Mouse (Mus musculus) heart, adult 9 months (tissue): ENCODE measurements at regions not wholly inside any gene's neighbourhood (a gene's known extent, or its start where the extent isn't known, plus 50 kb on each side); places are given as distances from the start of the nearest gene placed in this dataset.

ENCODE experiments used
- DNase-seq, 2 experiments: peaks; one replicate each; pipeline ENCODE4 v3.0.0; 2022; ENCODE audit warnings: low spot score in 2 of 2

DNA sequence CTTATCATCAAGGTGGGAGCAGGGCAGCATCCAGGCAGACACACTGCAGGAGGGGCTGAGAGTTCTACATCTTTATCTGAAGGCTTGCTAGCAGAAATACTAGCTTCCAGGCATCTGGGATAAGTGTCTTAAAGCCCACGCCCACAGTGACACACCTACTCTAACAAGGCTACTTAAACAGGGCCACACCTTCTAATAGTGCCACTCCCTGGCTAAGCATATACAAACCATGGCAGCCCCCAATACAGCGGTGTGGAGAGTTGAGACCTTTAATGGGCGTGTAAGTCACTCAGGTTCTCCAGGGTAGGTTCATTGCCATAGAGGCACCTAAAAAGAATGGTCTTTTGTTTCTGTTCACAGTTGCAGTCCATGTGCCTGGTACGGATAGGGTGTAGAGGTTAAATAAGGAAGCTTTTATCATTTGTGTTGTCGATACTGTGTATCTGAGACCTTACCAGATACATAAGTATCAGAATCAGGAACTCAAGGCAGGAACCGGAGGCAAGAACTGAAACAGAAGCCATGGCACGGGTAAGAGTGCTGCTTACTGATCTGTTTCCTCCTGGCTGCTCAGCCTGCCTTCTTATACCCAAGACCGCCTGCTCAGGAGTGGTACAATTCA is 69.0 kb upstream of the Atrnl1 start:
- DNase-seq: no peak

DNA sequence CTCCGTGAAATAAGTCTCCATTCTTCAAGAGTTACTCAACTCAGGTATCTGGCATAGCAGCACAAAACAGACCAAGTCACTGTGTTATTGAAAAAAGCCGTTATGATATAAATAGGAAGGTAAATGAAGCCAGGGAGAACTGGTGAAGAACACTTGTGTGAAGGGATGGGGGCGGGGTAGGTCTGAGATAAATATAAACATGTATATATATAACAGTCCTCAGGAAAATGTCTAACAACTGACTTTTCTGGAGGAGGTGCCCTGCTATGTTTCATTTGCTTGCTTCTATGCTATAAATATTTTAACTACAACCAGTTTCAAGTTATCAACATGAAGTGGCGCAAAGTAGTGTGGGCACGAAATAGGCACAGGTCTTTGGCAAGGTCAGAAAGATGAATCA is 68.3 kb upstream of the Atrnl1 start:
- DNase-seq: no peak

DNA sequence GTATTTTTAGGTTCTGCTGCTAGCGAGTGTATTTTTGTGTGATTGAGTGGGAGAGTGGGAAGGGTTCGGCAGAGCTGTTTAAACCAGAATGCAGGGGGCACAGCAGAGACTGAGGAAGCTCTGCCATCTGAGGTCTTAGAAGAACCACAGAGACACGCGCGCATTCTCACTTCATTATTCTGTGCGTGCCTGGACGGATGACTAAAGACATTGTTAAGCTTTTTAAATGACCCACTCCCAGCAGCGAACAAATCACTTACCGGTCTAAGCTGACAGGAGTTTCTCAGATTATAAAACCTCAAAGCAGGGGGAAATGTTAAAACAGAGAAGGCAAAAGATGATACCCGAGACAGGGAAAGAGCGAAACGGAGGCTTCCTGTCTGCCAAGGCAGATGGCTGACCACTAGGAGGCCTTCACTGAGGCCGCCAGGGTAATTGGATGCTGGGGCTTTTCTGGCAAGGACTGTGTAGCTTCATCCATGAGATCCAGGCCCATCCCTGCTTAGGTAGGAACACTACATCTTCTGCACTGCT is 67.1 kb upstream of the Atrnl1 start:
- no peak for DNase-seq

- DNase-seq: no peak
These were observed 66.5 kb upstream of the Atrnl1 start for GRCm38 (mm10) chr19:57544229-57544879.

GRCm38 (mm10) chr19:57545071-57545470 is 65.8 kb upstream of the Atrnl1 start:
- no peak for DNase-seq

DNA sequence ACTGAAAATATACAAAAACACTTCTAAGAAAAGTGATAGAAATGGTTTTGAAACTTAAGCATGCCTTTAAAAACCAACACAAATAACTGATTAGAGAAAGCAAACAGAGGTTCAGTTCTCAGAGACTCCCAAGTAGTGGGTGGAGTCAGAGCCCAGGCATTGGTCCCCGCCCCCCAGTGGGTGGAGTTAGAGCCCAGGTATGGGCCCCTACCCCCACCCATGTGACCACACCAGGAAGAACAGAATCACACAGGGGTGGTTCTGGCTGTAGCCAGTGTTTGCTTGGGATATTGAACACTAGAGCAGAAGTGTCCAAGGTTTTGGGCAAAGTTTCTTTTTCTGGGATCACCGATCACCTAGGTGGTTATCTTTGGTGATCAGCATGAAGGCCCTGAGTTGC is 64.8 kb upstream of the Atrnl1 start:
- no peak for DNase-seq

GRCm38 (mm10) chr19:57546519-57546918 is 64.3 kb upstream of the Atrnl1 start:
- DNase-seq: no peak

DNA sequence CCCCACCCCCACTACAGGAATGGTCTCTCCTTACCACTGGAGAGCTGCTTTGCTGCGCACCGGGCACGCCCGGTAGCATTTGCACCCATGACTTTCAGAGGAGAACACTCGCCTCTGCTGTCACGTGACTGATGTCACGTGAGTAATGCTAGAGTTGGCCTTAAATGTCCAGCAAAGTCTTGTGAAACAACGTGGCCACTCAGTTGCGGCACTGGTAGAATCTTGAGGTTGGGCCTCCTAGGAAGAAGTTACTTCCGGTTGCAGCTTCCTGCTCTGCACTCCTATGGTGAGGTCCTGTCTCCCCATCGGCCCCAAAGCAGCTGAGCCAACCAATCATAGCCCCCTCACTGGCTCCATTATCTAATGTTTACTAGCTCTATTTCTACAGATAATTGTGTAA is 62.7 kb upstream of the Atrnl1 start:
- no peak for DNase-seq

DNA sequence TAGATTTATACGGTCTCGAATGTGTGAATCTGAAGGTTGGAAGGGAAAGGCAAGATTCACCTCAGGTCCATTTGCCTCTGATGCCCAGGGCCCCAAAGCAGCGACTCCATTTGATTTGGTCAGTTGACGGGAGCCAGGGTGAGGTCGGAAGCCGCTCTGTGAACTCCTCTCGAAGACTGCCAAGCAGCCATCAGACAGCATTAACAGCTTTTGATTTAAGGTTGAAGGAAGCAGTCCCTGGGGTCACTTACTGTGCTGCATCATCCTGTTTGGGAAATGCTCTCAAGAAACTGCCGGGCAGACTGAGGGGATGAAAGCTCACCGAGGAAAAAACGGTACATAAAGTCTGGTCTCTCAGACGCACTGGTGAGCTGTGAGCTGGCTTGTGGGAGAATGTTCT is 62.2 kb upstream of the Atrnl1 start:
- no peak for DNase-seq

DNA sequence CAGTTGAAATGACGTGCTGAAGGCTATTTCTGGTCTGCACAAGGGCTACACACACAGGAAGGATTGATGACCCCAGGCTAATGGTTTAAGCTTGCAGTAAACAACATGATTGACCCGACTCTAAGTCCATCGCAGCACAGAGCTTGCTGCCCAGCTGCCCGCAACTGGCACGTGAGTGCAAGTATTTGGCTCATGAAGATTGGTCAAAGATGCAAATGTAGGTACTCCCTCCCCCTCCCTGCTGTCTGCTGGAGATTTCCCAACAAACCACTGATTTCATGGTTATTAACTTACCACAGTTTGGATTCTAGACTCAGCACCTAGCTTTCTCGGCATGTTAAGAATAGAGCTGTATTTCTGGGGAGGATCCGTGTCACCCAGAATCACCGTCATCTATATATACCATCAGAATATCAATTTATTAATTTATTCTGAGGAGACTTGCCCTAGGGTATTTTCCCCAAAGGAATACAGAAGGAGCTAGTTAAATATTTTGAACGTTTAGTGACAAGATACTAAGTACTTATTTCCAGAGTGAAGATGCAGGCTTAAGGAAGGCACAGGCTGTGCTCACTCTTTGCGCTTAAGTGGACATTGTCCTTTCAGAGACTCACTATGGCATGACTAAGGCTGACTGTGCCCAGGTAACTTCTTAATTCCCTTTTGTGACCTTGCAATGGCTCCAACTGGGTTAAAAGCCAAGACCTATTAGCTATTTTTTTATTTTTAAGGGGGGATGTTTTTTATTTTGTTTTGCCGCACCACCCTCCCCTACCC is 57.7 kb upstream of the Atrnl1 start:
- no peak for DNase-seq

DNA sequence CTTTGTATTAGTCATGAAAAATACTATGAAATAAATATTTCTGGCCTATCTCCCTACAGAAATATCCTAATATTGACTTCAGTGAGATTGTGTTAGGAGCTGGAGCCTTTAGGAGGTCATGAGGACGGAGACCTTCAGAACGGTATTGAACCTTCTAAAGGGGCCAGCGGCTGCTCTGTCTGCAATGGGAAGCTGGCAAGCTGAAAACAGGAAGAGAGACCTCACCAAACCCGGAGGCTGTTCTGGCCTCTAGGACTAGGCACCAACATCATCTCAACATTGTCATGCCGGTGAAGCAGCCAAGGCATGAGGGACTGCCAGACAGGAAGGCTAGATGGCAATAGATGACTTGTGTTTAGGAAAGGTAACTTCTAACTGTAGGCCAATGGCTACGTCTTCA is 56.7 kb upstream of the Atrnl1 start:
- no peak for DNase-seq

DNA sequence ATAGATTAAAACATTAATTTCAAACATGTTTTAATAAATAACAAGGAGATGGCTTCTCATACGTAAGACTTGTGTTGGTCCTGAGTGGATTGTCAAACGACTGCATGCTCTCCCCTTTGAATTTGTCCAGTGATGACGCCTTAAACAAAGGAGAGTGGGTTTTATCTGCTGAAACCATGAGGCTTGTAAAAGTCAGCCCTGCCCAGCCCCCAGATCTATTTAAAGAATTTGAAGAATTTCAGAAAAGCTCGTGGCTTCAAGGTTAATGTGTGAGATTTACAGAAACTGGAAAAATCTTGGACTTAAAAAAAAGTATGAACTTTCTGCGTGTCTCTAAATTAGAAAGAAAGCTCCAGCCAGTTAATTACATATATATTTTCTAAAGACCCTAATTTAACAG is 55.5 kb upstream of the Atrnl1 start:
- DNase-seq: no peak

DNA sequence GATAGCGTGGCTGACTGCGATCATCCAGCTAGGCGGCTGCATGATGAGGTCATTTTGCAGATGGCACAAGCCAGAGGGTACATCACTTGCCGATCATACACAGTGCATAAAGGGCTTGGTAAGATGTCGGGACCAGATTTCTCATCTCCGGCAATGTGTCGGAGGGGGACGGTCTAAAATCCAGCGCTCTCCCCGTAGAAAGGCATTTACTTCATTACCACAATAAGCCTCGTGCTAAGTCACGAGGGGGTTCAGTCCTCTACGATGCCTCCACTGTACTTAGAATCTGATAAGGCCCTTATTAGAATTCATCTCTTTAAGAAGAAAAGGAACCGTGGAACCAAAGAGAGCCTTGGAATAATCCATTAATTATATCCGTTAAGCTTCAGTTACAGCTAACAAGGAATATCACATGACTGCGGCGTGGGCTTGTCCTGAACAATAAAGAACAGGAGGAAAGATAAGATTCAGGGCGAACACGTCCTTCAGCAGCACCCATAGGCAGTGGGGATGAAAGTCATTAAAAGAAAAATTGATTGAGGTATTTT is 52.3 kb upstream of the Atrnl1 start:
- DNase-seq: no peak

DNA sequence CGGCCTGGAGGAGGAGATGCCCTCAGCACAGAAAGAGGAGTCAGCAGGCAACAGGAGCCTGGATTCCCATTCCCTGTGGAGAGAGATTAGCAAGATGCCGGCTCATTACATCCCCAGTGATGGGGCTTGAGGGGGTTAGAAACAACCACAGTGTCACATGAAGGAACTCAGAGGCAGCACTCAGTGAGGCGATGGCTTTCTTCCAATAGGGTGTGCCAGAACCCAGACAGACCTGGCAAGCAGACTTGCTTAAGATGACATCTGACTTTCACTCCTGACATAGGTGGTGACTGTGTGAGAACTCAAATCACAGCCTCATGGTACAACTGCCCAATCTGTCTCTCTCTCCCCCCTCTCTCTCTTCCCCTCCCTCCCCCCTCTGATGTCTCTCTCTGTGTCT is 50.1 kb upstream of the Atrnl1 start:
- DNase-seq: peak in 1 of 2 experiments; percentile 9
